Mouse (Mus musculus) heart, adult 2 months (tissue): ENCODE results near the gene Pus7l. TPM values are rescaled to one million over a fixed set of nuclear protein-coding genes. Genes with fewer than 3 reads are reported as not detected.
A peak's percentile ranks its signal among the peaks of the same experiment; 100 is the strongest.

Source experiments
- DNase-seq, 2 experiments: peaks; one replicate each; pipeline ENCODE4 v3.0.0; 2021
- H3K27ac ChIP-seq: fragments of 200-600 bp; 2 replicates; pipeline ENCODE4 v1.8.1; 2022
- H3K27me3 ChIP-seq: fragments of 200-500 bp; 2 replicates; pipeline ENCODE4 v1.6.1; 2012; ENCODE audit warnings: mild to moderate bottlenecking, low read length, inconsistent platforms, mixed read lengths; ENCODE audit not compliant: control insufficient read depth, insufficient read depth
- H3K36me3 ChIP-seq: fragments of 200-500 bp; 2 replicates; pipeline ENCODE4 v1.6.1; 2012; ENCODE audit warnings: low read length, inconsistent platforms; ENCODE audit not compliant: control insufficient read depth, insufficient read depth
- H3K4me1 ChIP-seq: fragments of 200-500 bp; 2 replicates; pipeline ENCODE4 v1.6.1; 2011; ENCODE audit warnings: low read length; ENCODE audit not compliant: control insufficient read depth, insufficient read depth
- H3K4me3 ChIP-seq: fragments of 200-600 bp; 2 replicates; pipeline ENCODE4 v1.8.1; 2022
- H3K79me2 ChIP-seq: fragments of 200-500 bp; replicated peaks from 2 replicates; pipeline ENCODE4 v1.6.1; 2012; ENCODE audit warnings: mild to moderate bottlenecking, inconsistent platforms, low read length, moderate library complexity, mixed read lengths; ENCODE audit not compliant: control insufficient read depth, insufficient read depth
- H3K9ac ChIP-seq: fragments of 200-500 bp; 2 replicates; pipeline ENCODE4 v1.6.1; 2012; ENCODE audit warnings: low read depth, mild to moderate bottlenecking, control low read depth, inconsistent platforms, low read length, mixed read lengths
- CTCF ChIP-seq: fragments of 200-600 bp; IDR thresholded peaks from 2 replicates; pipeline ENCODE4 v1.8.1; 2022; ENCODE audit warnings: antibody characterized with exemption, mild to moderate bottlenecking, moderate library complexity
- EP300 ChIP-seq: fragments of 200-500 bp; IDR thresholded peaks from 2 replicates; pipeline ENCODE4 v1.6.1; 2011; ENCODE audit warnings: low read depth, low read length, control low read depth; ENCODE audit not compliant: insufficient read depth
- POLR2A ChIP-seq: fragments of 200-500 bp; IDR thresholded peaks from 2 replicates; pipeline ENCODE4 v1.6.1; 2011; ENCODE audit warnings: mild to moderate bottlenecking, low read depth, low read length, control low read depth; ENCODE audit not compliant: insufficient read depth
- WGBS: fragments of 180-500 bp; shearing (Covaris S2); methylation state at CpG from one replicate; pipeline ENCODE4 v1.1.7; 2018; 5-methylcytosine and 5-hydroxymethylcytosine counted together
- intact Hi-C: fragments of 180-260 bp; cut with DNase I; formaldehyde crosslinking; loops from one replicate; pipeline ENCODE4 v1.15.1; 2025
- polyA plus RNA-seq: library from polyadenylated mRNA; depleted of rRNA; stranded (reverse); fragments of >200 nt; gene quantifications from 2 replicates; pipeline ENCODE4 v1.2.3, GENCODE M21; 2012
- total RNA-seq, 2 experiments: library from RNA; stranded (reverse); gene quantifications; 2 replicates each; pipeline ENCODE4 v1.2.3; 2021

Gene Pus7l
- total and polyA plus RNA-seq, 3 experiments: 1.3 to 2.0 (median 1.3) TPM

- Histone ChIP-seq H3K79me2 (no peaks in the 10 kb centered on the region), H3K27me3 (no peaks in the 10 kb centered on the region), H3K9ac (no peak overlapping the region), H3K4me3 (no peak overlapping the region), H3K4me1 (no peaks in the 10 kb centered on the region), H3K36me3 (no peaks in the 10 kb centered on the region), H3K27ac (no peak overlapping the region)
- DNase-seq: no peak
- 82% methylated on average over 5 of the region's 5 CpGs for WGBS
- intact Hi-C loops: no loop called here
- TF ChIP-seq EP300 (no peak), CTCF (no peak)
These were observed 11.0 kb downstream of the Pus7l start for GRCm38 (mm10) chr15:94532306-94532705.

GRCm38 (mm10) chr15:94530519-94530918 lies 12.8 kb downstream of the Pus7l start:
- no peak for DNase-seq
- Histone ChIP-seq H3K27ac (no peak overlapping the region), H3K4me1 (no peaks in the 10 kb centered on the region), H3K27me3 (no peaks in the 10 kb centered on the region), H3K36me3 (no peaks in the 10 kb centered on the region), H3K4me3 (no peak overlapping the region), H3K9ac (no peak overlapping the region), H3K79me2 (no peaks in the 10 kb centered on the region)
- TF ChIP-seq CTCF (no peak), EP300 (no peak), POLR2A (no peak)
- WGBS: 53% methylated on average over 3 of the region's 3 CpGs
- intact Hi-C loops: no loop called here

DNA sequence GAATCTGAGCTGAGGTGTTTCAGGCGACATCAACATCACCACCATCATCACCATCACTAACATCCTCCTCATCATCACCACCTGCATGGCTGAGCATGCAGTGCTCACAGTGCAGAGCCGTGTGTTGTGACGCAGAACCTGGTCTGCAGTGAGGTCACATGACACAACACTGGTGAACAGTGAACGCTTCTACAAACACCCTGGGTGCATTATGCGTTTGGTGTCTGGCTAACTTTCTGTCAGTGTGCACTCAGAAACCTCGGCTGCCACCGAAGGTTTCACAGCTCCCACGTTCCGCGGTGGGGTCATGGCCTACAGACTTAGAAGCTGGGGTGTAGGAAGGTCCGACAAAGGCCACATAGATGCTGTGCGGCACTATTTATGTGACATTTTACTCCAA lies 18.4 kb downstream of the Pus7l start:
- no peaks in the 10 kb centered on the region for H3K79me2 ChIP-seq
- TF ChIP-seq EP300 (no peak), POLR2A (no peak), CTCF (no peak)
- intact Hi-C loops: no loop called here
- 85% methylated on average over 12 of the region's 12 CpGs for WGBS
- peak in 1 of 2 experiments; percentile 13 for DNase-seq
- no peaks in the 10 kb centered on the region for H3K36me3 ChIP-seq
- no peak overlapping the region for H3K27ac ChIP-seq
- no peaks in the 10 kb centered on the region for H3K4me1 ChIP-seq
- no peak overlapping the region for H3K4me3 ChIP-seq
- no peaks in the 10 kb centered on the region for H3K27me3 ChIP-seq
- no peak overlapping the region for H3K9ac ChIP-seq

DNA sequence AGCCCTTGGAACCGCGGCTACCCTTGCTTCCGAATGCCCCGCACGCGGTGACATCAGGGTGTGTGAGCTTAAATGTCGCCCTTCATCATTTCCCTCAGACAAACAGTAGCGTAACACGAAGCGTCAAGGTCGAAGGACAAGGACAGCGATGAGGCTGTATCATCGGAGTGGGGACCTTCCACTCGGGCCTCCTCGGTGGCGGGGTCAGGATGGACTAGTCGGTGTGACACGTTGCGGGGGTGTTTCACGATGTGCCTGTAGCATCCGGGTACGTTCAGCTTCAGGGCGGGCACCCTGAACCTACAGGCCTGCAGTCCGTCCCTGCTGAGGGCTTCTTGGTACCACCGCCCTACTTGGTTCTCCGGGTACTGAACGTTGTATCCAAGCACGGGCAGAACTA lies 20.1 kb downstream of the Pus7l start:
- Histone ChIP-seq H3K27ac (no peak overlapping the region), H3K27me3 (no peaks in the 10 kb centered on the region), H3K4me3 (no peak overlapping the region), H3K36me3 (no peaks in the 10 kb centered on the region), H3K79me2 (no peaks in the 10 kb centered on the region), H3K4me1 (no peaks in the 10 kb centered on the region), H3K9ac (no peak overlapping the region)
- no peak for DNase-seq
- intact Hi-C loops: no loop called here
- 83% methylated on average over 28 of the region's 28 CpGs for whole genome bisulfite sequencing
- TF ChIP-seq CTCF (no peak), EP300 (no peak)

DNA sequence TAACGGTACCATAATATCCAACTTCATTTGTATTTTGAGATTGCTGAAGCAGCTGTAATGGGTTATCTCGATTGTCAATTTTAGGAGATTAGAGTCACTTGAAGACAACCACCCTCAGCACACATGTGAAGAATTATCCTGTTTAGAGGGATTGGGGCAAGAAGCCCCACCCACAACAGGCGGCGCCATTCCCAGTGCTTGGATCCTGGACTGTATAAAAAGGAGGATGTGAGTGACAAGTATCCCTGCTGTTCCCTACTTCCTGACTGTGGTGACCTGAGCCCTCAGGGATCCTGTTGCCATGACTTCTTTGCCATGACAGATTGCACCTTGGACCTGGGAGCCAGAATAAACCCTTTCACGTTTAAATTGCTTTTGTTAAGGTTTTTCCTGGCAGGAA lies 22.4 kb downstream of the Pus7l start:
- Histone ChIP-seq H3K27me3 (no peaks in the 10 kb centered on the region), H3K4me3 (no peak overlapping the region), H3K27ac (no peak overlapping the region), H3K79me2 (no peaks in the 10 kb centered on the region), H3K9ac (no peak overlapping the region), H3K4me1 (no peaks in the 10 kb centered on the region), H3K36me3 (no peaks in the 10 kb centered on the region)
- no peak for TF ChIP-seq POLR2A
- TF ChIP-seq EP300: no peak
- TF ChIP-seq CTCF: no peak
- WGBS: 72% methylated on average over 5 of the region's 5 CpGs
- intact Hi-C loops: loop anchor here (1.0 kb wide), 2 partner anchors 179 to 256 kb away; no protein-coding TSS in a partner anchor
- DNase-seq: no peak

DNA sequence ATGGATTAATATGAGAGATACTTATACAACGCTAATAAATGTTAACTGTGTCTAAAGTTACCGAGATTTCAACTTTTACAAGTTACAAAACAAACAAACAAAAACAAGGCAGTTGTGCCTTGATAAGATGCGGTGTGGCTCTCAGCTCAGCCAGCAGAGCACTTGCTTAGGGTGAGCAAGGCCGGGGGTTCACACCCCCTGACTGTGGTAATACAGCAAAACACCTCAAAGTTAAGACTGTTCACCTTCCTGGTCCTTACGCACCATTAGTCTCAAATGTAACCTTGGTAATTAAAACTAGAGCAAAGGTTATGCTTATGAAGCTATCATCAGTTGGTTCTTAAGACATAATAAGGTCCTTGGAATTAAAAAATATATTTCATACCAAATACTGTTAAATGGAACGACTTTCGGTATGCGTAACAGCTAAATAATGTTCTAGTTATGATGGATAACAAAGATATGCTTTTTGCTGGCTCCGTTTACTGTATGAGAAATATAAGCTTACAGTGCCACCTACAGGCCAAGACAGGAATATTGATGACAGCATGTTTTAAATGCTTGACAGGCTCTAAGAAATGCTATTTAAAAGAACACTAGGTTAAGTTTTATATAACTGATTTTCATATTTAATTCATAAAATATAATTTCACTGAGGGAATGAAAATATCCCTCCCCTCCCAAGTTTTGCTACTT lies 23.0 kb downstream of the Pus7l start:
- no peak overlapping the region for H3K27ac ChIP-seq
- intact Hi-C loops: loop anchor here (1.0 kb wide), 2 partner anchors 178 to 255 kb away; no protein-coding TSS in a partner anchor
- no peak overlapping the region for H3K9ac ChIP-seq
- H3K4me3 ChIP-seq: no peak overlapping the region
- no peaks in the 10 kb centered on the region for H3K4me1 ChIP-seq
- 31% methylated on average over 9 of the region's 9 CpGs for WGBS
- DNase-seq: no peak
- no peaks in the 10 kb centered on the region for H3K79me2 ChIP-seq
- no peaks in the 10 kb centered on the region for H3K36me3 ChIP-seq
- H3K27me3 ChIP-seq: no peaks in the 10 kb centered on the region
- no peak for TF ChIP-seq POLR2A
- TF ChIP-seq EP300: no peak
- TF ChIP-seq CTCF: peak; percentile 84
